Mouse (Mus musculus): ENCODE results near the gene Gpr157.

GRCm38 (mm10) chr4:150144242-150144641 is 57.1 kb downstream of the Gpr157 start:
- TF ChIP-seq POLR2A (IDR thresholded peaks at IDR 0.05; ENCODE audit: borderline replicate concordance, insufficient read depth, low read length) (no peak), CTCF (IDR thresholded peaks at IDR 0.05; ENCODE audit: borderline replicate concordance, insufficient read depth, low read depth, low read length) (no peak)
